Mouse (Mus musculus): ENCODE results near the gene Taf5l.
A peak's percentile ranks its signal among the peaks of the same experiment; 100 is the strongest.
"Not testable (repeated sequence)": the region's sequence is repeated elsewhere in the genome, so short reads cannot be mapped to it uniquely, and the experiment has no call there.

The Taf5l gene

GRCm38 (mm10) chr8:124021237-124022227 lies at the start of gene Taf5l, which contains the start of gene Urb2:
Gene Taf5l, minus strand, starts transcription at chr8:124021397.
Gene Urb2, plus strand, starts transcription at chr8:124021508.
- peak; percentile 94 for DNase-seq (ENCODE audit: extremely low spot score)

- DNase-seq (ENCODE audit: extremely low spot score), result peak; percentile 26
Measured at GRCm38 (mm10) chr8:124070363-124071324, 49.4 kb upstream of the Taf5l start.

- no peak for DNase-seq (ENCODE audit: extremely low spot score)
Measured at GRCm38 (mm10) chr8:124067059-124067750, 46.0 kb upstream of the Taf5l start.

- DNase-seq (ENCODE audit: extremely low spot score), result no peak
Measured at GRCm38 (mm10) chr8:124066325-124067058, 45.3 kb upstream of the Taf5l start.

GRCm38 (mm10) chr8:124056832-124057655 lies 35.8 kb upstream of the Taf5l start:
- DNase-seq (ENCODE audit: extremely low spot score), result no peak

- no peak for DNase-seq (ENCODE audit: extremely low spot score)
Measured at GRCm38 (mm10) chr8:124052568-124052967, 31.4 kb upstream of the Taf5l start.

GRCm38 (mm10) chr8:124052110-124052509 lies 30.9 kb upstream of the Taf5l start:
- DNase-seq (ENCODE audit: extremely low spot score), result peak; percentile 76

GRCm38 (mm10) chr8:124045856-124046255 lies 24.7 kb upstream of the Taf5l start:
- no peak for DNase-seq (ENCODE audit: extremely low spot score)

GRCm38 (mm10) chr8:124044931-124045330 lies 23.7 kb upstream of the Taf5l start:
- DNase-seq (ENCODE audit: extremely low spot score), result no peak

GRCm38 (mm10) chr8:124044421-124044820 lies 23.2 kb upstream of the Taf5l start:
- DNase-seq (ENCODE audit: extremely low spot score), result no peak

GRCm38 (mm10) chr8:124042201-124042600 lies 21.0 kb upstream of the Taf5l start:
- DNase-seq (ENCODE audit: extremely low spot score), result no peak

GRCm38 (mm10) chr8:124039351-124039750 lies 18.2 kb upstream of the Taf5l start:
- DNase-seq (ENCODE audit: extremely low spot score), result no peak

GRCm38 (mm10) chr8:124038121-124038520 lies 16.9 kb upstream of the Taf5l start:
- DNase-seq (ENCODE audit: extremely low spot score), result no peak

GRCm38 (mm10) chr8:124033400-124033799 lies 12.2 kb upstream of the Taf5l start:
- no peak for DNase-seq (ENCODE audit: extremely low spot score)

GRCm38 (mm10) chr8:124027831-124028230 lies 6.6 kb upstream of the Taf5l start:
- no peak for DNase-seq (ENCODE audit: extremely low spot score)

GRCm38 (mm10) chr8:124026265-124026664 lies 5.1 kb upstream of the Taf5l start:
- DNase-seq (ENCODE audit: extremely low spot score), result not testable (repeated sequence)

GRCm38 (mm10) chr8:124020439-124021236 lies 559 bp downstream of the Taf5l start:
- DNase-seq (ENCODE audit: extremely low spot score), result no peak

GRCm38 (mm10) chr8:124019782-124020181 lies 1.4 kb downstream of the Taf5l start:
- peak; percentile 22 for DNase-seq (ENCODE audit: extremely low spot score)

GRCm38 (mm10) chr8:124014751-124015150 lies 6.4 kb downstream of the Taf5l start:
- DNase-seq (ENCODE audit: extremely low spot score), result no peak

Measured in embryo, embryonic 9.5 days (tissue).